Mouse (Mus musculus) thymus, adult 2 months (tissue): ENCODE data around the gene Ube2k. TPM values are rescaled to one million over a fixed set of nuclear protein-coding genes. Genes with fewer than 3 reads are reported as not detected.

Experiments
- DNase-seq: peaks from one replicate; pipeline ENCODE4 v3.0.0; 2021
- H3K27ac ChIP-seq: fragments of 200-500 bp; 2 replicates; pipeline ENCODE4 v1.5.1; 2012; ENCODE audit warnings: low read length, control low read depth; ENCODE audit not compliant: control insufficient read depth, insufficient read depth
- H3K27me3 ChIP-seq: fragments of 200-500 bp; 2 replicates; pipeline ENCODE4 v1.6.1; 2012; ENCODE audit warnings: mild to moderate bottlenecking, low read length, moderate library complexity, mixed read lengths; ENCODE audit not compliant: control insufficient read depth, insufficient read depth
- H3K36me3 ChIP-seq: fragments of 200-500 bp; 2 replicates; pipeline ENCODE4 v1.6.1; 2012; ENCODE audit warnings: mild to moderate bottlenecking, low read length, moderate library complexity; ENCODE audit not compliant: control insufficient read depth, insufficient read depth
- H3K4me1 ChIP-seq: fragments of 200-500 bp; replicated peaks from 2 replicates; pipeline ENCODE4 v1.6.1; 2012; ENCODE audit warnings: low read length; ENCODE audit not compliant: control insufficient read depth, insufficient read depth
- H3K4me3 ChIP-seq: fragments of 200-500 bp; 2 replicates; pipeline ENCODE4 v1.5.1; 2012; ENCODE audit warnings: mild to moderate bottlenecking, low read length, control low read depth, moderate library complexity; ENCODE audit not compliant: control insufficient read depth, insufficient read depth
- CTCF ChIP-seq: fragments of 200-500 bp; IDR thresholded peaks from 2 replicates; pipeline ENCODE4 v1.5.1; 2012; ENCODE audit warnings: mild to moderate bottlenecking, control low read depth, low read length, moderate library complexity, borderline replicate concordance; ENCODE audit not compliant: control insufficient read depth, poor library complexity, insufficient read depth; ENCODE audit errors: extremely low read depth
- POLR2A ChIP-seq: fragments of 200-500 bp; IDR thresholded peaks from 2 replicates; pipeline ENCODE4 v1.6.1; 2012; ENCODE audit warnings: mild to moderate bottlenecking, low read length, control low read depth, moderate library complexity; ENCODE audit not compliant: control insufficient read depth, poor library complexity, insufficient read depth; ENCODE audit errors: extremely low read depth
- WGBS: fragments of 180-500 bp; shearing (Covaris S2); methylation state at CpG from one replicate; pipeline ENCODE4 v1.1.7; 2018; 5-methylcytosine and 5-hydroxymethylcytosine counted together
- polyA plus RNA-seq: library from polyadenylated mRNA; depleted of rRNA; stranded (reverse); fragments of >200 nt; gene quantifications from 2 replicates; pipeline ENCODE4 v1.2.3, GENCODE M21; 2012

The Ube2k gene
- polyA plus RNA-seq, 1 experiment = 21.7 TPM

- peaks cover 2% of the 10 kb centered on the region for H3K4me1 ChIP-seq
- H3K27ac ChIP-seq = no peak overlapping the region
- no peak overlapping the region for H3K4me3 ChIP-seq
- H3K36me3 ChIP-seq = no peaks in the 10 kb centered on the region
- no peaks in the 10 kb centered on the region for H3K27me3 ChIP-seq
- WGBS = 96% methylated on average over 2 of the region's 2 CpGs
- DNase-seq = no peak
- TF ChIP-seq CTCF (no peak), POLR2A (no peak)
These were observed 7.6 kb downstream of the Ube2k start for GRCm38 (mm10) chr5:65544616-65545015.

GRCm38 (mm10) chr5:65549677-65550076, 12.6 kb downstream of the Ube2k start:
- H3K36me3 ChIP-seq = no peaks in the 10 kb centered on the region

GRCm38 (mm10) chr5:65557109-65557508, 20.1 kb downstream of the Ube2k start:
- no peak for DNase-seq
- TF ChIP-seq CTCF (no peak), POLR2A (no peak)
- Histone ChIP-seq H3K4me1 (no peaks in the 10 kb centered on the region), H3K36me3 (no peaks in the 10 kb centered on the region), H3K27me3 (no peaks in the 10 kb centered on the region), H3K4me3 (no peak overlapping the region), H3K27ac (no peak overlapping the region)

More at GRCm38 (mm10) chr5:65549677-65550076, 12.6 kb downstream of the Ube2k start:
- 94% methylated on average over 1 of the region's 1 CpGs for WGBS
- H3K4me1 ChIP-seq = no peaks in the 10 kb centered on the region
- H3K4me3 ChIP-seq = no peak overlapping the region
- DNase-seq = no peak
- no peaks in the 10 kb centered on the region for H3K27me3 ChIP-seq
- H3K27ac ChIP-seq = no peak overlapping the region
- TF ChIP-seq POLR2A (no peak), CTCF (no peak)

- TF ChIP-seq POLR2A = no peak
These were observed 24.3 kb downstream of the Ube2k start for GRCm38 (mm10) chr5:65561125-65561893.

GRCm38 (mm10) chr5:65565486-65565885, 28.5 kb downstream of the Ube2k start:
- H3K4me1 ChIP-seq = no peaks in the 10 kb centered on the region
- DNase-seq = no peak
- H3K27ac ChIP-seq = no peak overlapping the region
- TF ChIP-seq POLR2A (no peak), CTCF (no peak)
- H3K27me3 ChIP-seq = no peaks in the 10 kb centered on the region
- 86% methylated on average over 2 of the region's 2 CpGs for WGBS
- no peak overlapping the region for H3K4me3 ChIP-seq
- H3K36me3 ChIP-seq = peaks cover 7% of the 10 kb centered on the region; the same call in 1 of the 2 replicates

More at GRCm38 (mm10) chr5:65561125-65561893, 24.3 kb downstream of the Ube2k start:
- Histone ChIP-seq H3K4me3 (no peak overlapping the region), H3K27ac (no peak overlapping the region), H3K4me1 (no peaks in the 10 kb centered on the region), H3K27me3 (no peaks in the 10 kb centered on the region), H3K36me3 (no peaks in the 10 kb centered on the region)
- no peak for DNase-seq
- 72% methylated on average over 20 of the region's 20 CpGs for WGBS

- Histone ChIP-seq H3K4me1 (no peaks in the 10 kb centered on the region), H3K36me3 (peaks cover 9% of the 10 kb centered on the region), H3K27me3 (no peaks in the 10 kb centered on the region), H3K27ac (no peak overlapping the region), H3K4me3 (no peak overlapping the region)
- TF ChIP-seq CTCF = no peak
- no peak for TF ChIP-seq POLR2A
- no peak for DNase-seq
- 94% methylated on average over 2 of the region's 2 CpGs for WGBS
These were observed 37.8 kb downstream of the Ube2k start for GRCm38 (mm10) chr5:65574876-65575275.

GRCm38 (mm10) chr5:65575896-65576295, 38.9 kb downstream of the Ube2k start:
- Histone ChIP-seq H3K4me1 (no peaks in the 10 kb centered on the region), H3K27ac (no peak overlapping the region), H3K36me3 (peaks cover 13% of the 10 kb centered on the region), H3K27me3 (no peaks in the 10 kb centered on the region), H3K4me3 (no peak overlapping the region)
- TF ChIP-seq POLR2A = no peak
- no peak for TF ChIP-seq CTCF
- 92% methylated on average over 2 of the region's 2 CpGs for WGBS
- DNase-seq = no peak
